Mouse (Mus musculus) heart, embryonic 14.5 days (tissue): ENCODE data around the gene Ofcc1. TPM values are rescaled to one million over a fixed set of nuclear protein-coding genes. Genes with fewer than 3 reads are reported as not detected.
A peak's percentile ranks its signal among the peaks of the same experiment; 100 is the strongest.

ENCODE experiments used
- ATAC-seq: fragments of 200-750 bp; cut with Nextera tagmentation; 2 replicates; pipeline ENCODE4 v1.8.0; 2017; ENCODE audit warnings: low read depth, moderate TSS enrichment; ENCODE audit not compliant: insufficient number of reproducible peaks, insufficient read depth, low FRiP score
- H3K27ac ChIP-seq, 2 experiments: fragments of 200-500 bp in 1 of 2; fragments of 300-500 bp in 1 of 2; sonication (generic) in 1 of 2; replicated peaks in 1 of 2; 2 replicates each; pipeline ENCODE4 v1.5.1; 2012 to 2014; ENCODE audit warnings: low read depth in 2 of 2, low read length in 2 of 2, control low read depth in 1 of 2, mild to moderate bottlenecking in 1 of 2, mixed read lengths in 1 of 2; ENCODE audit not compliant: control insufficient read depth in 1 of 2, insufficient read depth in 1 of 2
- H3K27me3 ChIP-seq: fragments of 300-500 bp; sonication (generic); 2 replicates; pipeline ENCODE4 v1.6.1; 2014; ENCODE audit warnings: mild to moderate bottlenecking, low read length, control low read depth; ENCODE audit not compliant: control insufficient read depth, insufficient read depth
- H3K36me3 ChIP-seq: fragments of 300-500 bp; sonication (generic); 2 replicates; pipeline ENCODE4 v1.6.1; 2014; ENCODE audit warnings: mild to moderate bottlenecking, control low read depth, low read length, mixed read lengths; ENCODE audit not compliant: control insufficient read depth, insufficient read depth
- H3K4me1 ChIP-seq, 2 experiments: fragments of 200-500 bp in 1 of 2; fragments of 300-500 bp in 1 of 2; sonication (generic) in 1 of 2; 2 replicates each; pipeline ENCODE4 v1.6.1; 2012 to 2014; ENCODE audit warnings: low read length in 2 of 2, control low read depth in 1 of 2, mixed read lengths in 1 of 2; ENCODE audit not compliant: control insufficient read depth in 2 of 2, insufficient read depth in 2 of 2
- H3K4me2 ChIP-seq: fragments of 300-500 bp; sonication (generic); 2 replicates; pipeline ENCODE4 v1.6.1; 2014; ENCODE audit warnings: mild to moderate bottlenecking, low read length
- H3K4me3 ChIP-seq, 2 experiments: fragments of 200-500 bp in 1 of 2; fragments of 300-500 bp in 1 of 2; sonication (generic) in 1 of 2; 2 replicates each; pipeline ENCODE4 v1.5.1; 2012 to 2014; ENCODE audit warnings: low read length in 2 of 2, mild to moderate bottlenecking in 2 of 2, control low read depth in 1 of 2, low read depth in 1 of 2, moderate library complexity in 1 of 2; ENCODE audit not compliant: control insufficient read depth in 1 of 2, insufficient read depth in 1 of 2
- H3K9ac ChIP-seq: fragments of 300-500 bp; sonication (generic); 2 replicates; pipeline ENCODE4 v1.6.1; 2014; ENCODE audit warnings: mild to moderate bottlenecking, low read length
- H3K9me3 ChIP-seq: fragments of 300-500 bp; sonication (generic); 2 replicates; pipeline ENCODE4 v1.6.1; 2016; ENCODE audit warnings: low read length, control low read depth; ENCODE audit not compliant: control insufficient read depth
- WGBS: fragments of 180-500 bp; shearing (Covaris S2); extraction: QIAGEN DNeasy Blood & Tissue Kit; methylation state at CpG from one replicate; pipeline ENCODE4 v1.1.7; 2014; 5-methylcytosine and 5-hydroxymethylcytosine counted together
- polyA plus RNA-seq: library from polyadenylated mRNA; unstranded; fragments of >200 nt; fragmentation: Nextera tagmentation; extraction: Ambion mirVana; gene quantifications from 2 replicates; pipeline ENCODE4 v1.2.1, GENCODE M21; 2014

Ofcc1 gene
- polyA plus RNA-seq, 1 experiment from 2014 or later: not detected

GRCm38 (mm10) chr13:40236356-40236755 is 124.9 kb downstream of the Ofcc1 start:
- no peaks in the 10 kb centered on the region for H3K36me3 ChIP-seq
- no peak overlapping the region for H3K9ac ChIP-seq
- H3K9me3 ChIP-seq: no peaks in the 10 kb centered on the region
- no peak for ATAC-seq
- no peaks in the 10 kb centered on the region for H3K27me3 ChIP-seq
- WGBS: 54% methylated on average over 3 of the region's 3 CpGs
- no peak overlapping the region for H3K4me2 ChIP-seq
- H3K27ac ChIP-seq: no peak overlapping the region
- H3K4me1 ChIP-seq: peaks cover 3% of the 10 kb centered on the region in 2 experiments; a peak in 1 of 4 replicates
- no peak overlapping the region for H3K4me3 ChIP-seq

GRCm38 (mm10) chr13:40208314-40208713 is 152.9 kb downstream of the Ofcc1 start:
- no peaks in the 10 kb centered on the region for H3K9me3 ChIP-seq
- no peaks in the 10 kb centered on the region for H3K27me3 ChIP-seq
- H3K4me2 ChIP-seq: no peak overlapping the region
- no peak for ATAC-seq
- H3K9ac ChIP-seq: no peak overlapping the region
- 69% methylated on average over 9 of the region's 9 CpGs for WGBS
- no peak overlapping the region for H3K27ac ChIP-seq
- no peak overlapping the region for H3K4me3 ChIP-seq
- no peaks in the 10 kb centered on the region for H3K36me3 ChIP-seq
- H3K4me1 ChIP-seq: no peaks in the 10 kb centered on the region

DNA sequence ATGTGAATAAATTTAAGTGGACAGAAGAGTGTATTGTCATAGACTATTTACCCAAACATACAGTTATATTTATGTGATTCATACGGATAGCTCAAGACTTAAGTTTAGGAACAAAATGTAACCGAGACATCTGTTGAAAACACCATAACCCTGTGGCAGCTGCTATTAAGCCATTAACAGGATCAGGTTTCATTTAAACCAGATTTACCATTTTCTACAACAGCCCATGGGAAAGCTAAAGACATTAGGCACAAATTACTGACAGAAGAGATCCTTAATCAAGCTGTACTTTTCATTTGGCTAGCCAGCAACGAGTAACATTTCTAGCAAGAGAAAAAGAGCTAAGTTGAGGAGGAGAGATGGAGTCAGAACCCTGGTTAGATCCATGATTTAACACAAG is 179.5 kb downstream of the Ofcc1 start:
- Histone ChIP-seq H3K9ac (no peak overlapping the region), H3K4me1 (no peaks in the 10 kb centered on the region), H3K36me3 (no peaks in the 10 kb centered on the region), H3K4me3 (no peak overlapping the region), H3K4me2 (no peak overlapping the region), H3K27me3 (no peaks in the 10 kb centered on the region), H3K27ac (no peak overlapping the region), H3K9me3 (no peaks in the 10 kb centered on the region)
- no peak for ATAC-seq
- 86% methylated on average over 3 of the region's 3 CpGs for WGBS

- H3K4me1 ChIP-seq: no peaks in the 10 kb centered on the region
- no peaks in the 10 kb centered on the region for H3K27me3 ChIP-seq
- no peak for ATAC-seq
- WGBS: 92% methylated on average over 4 of the region's 4 CpGs
- H3K27ac ChIP-seq: no peak overlapping the region
- H3K9ac ChIP-seq: no peak overlapping the region
- H3K4me2 ChIP-seq: no peak overlapping the region
- no peaks in the 10 kb centered on the region for H3K9me3 ChIP-seq
- no peaks in the 10 kb centered on the region for H3K36me3 ChIP-seq
- H3K4me3 ChIP-seq: no peak overlapping the region
Measured at GRCm38 (mm10) chr13:40171775-40172174, 189.5 kb downstream of the Ofcc1 start.

DNA sequence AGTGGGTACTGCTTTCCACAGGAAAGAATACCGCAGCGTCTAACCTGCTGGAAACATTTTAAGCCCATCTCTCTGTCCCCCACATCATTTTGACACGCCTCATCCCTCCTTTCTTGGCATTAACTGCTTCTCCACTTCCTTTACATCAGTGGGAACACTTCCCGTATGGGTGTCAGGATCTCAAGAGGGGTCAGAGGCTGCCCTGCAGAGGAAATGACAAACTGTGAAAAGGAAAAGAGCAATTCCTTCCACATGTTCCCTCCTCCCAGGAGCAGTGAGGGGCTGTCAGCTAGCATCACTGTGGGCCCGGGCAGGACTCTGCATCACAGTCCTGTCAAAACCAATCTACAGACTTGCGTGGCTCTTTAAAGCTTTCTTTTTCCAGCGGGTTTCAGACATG is 193.4 kb downstream of the Ofcc1 start:
- Histone ChIP-seq H3K36me3 (no peaks in the 10 kb centered on the region), H3K27ac (no peak overlapping the region), H3K4me1 (no peaks in the 10 kb centered on the region), H3K27me3 (no peaks in the 10 kb centered on the region), H3K4me3 (no peak overlapping the region), H3K9ac (no peak overlapping the region), H3K9me3 (no peaks in the 10 kb centered on the region), H3K4me2 (no peak overlapping the region)
- WGBS: 55% methylated on average over 7 of the region's 7 CpGs
- ATAC-seq: peak; percentile 26; the same call in 1 of the 2 replicates

GRCm38 (mm10) chr13:40155466-40155865 is 205.8 kb downstream of the Ofcc1 start:
- Histone ChIP-seq H3K4me1 (no peaks in the 10 kb centered on the region), H3K4me3 (no peak overlapping the region), H3K4me2 (no peak overlapping the region), H3K27ac (no peak overlapping the region), H3K36me3 (no peaks in the 10 kb centered on the region), H3K9ac (no peak overlapping the region), H3K9me3 (no peaks in the 10 kb centered on the region), H3K27me3 (no peaks in the 10 kb centered on the region)
- 81% methylated on average over 3 of the region's 3 CpGs for WGBS
- no peak for ATAC-seq

DNA sequence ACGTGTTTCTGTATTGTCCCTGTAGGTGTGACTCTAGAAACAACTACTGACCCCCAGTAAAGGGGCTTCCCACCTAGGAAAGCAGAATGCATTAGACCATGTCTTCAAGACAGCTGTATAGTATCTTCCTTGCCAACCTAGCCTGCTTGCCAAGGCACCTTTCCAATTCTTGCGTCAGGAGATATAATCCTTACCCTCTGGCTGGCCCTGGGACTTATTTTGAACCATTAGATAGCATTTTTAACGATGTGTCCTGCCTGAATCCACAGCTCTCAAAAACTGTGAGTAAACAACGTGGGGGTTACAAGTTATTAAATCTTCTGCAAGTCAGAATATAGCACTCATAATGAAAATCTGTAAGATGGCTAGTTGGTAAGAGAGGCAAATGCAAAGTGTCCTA is 221.3 kb downstream of the Ofcc1 start:
- Histone ChIP-seq H3K36me3 (no peaks in the 10 kb centered on the region), H3K4me3 (no peak overlapping the region), H3K9me3 (no peaks in the 10 kb centered on the region), H3K27me3 (no peaks in the 10 kb centered on the region), H3K9ac (no peak overlapping the region), H3K4me1 (no peaks in the 10 kb centered on the region), H3K4me2 (no peak overlapping the region), H3K27ac (no peak overlapping the region)
- no peak for ATAC-seq
- 82% methylated on average over 4 of the region's 4 CpGs for WGBS

- Histone ChIP-seq H3K36me3 (no peaks in the 10 kb centered on the region), H3K9ac (no peak overlapping the region), H3K4me2 (no peak overlapping the region), H3K27me3 (no peaks in the 10 kb centered on the region), H3K9me3 (no peaks in the 10 kb centered on the region), H3K4me3 (no peak overlapping the region), H3K27ac (no peak overlapping the region), H3K4me1 (no peaks in the 10 kb centered on the region)
- no peak for ATAC-seq
- 48% methylated on average over 3 of the region's 3 CpGs for WGBS
Measured at GRCm38 (mm10) chr13:40136096-40136495, 225.2 kb downstream of the Ofcc1 start.
